Mouse (Mus musculus): Measurements from ENCODE around the gene Disp1.

DNA sequence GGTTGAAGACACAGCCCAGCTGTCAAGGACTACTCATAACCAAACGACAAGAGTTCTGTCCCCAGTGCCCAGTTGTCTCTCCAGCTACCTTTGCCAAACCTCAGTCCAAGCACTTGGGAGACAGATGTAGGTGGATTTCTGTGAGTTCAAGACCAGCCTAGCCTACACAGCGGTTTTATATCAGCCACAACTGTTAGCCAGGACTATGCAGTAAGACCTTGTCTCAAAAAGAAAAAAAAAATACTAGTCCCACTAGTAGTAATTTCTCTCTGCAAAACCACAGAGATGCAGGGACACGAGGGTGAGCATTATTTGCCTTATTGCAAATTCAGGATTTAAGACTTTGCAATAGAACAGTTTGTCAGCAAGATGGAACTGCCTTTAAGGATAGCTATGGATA lies 120.0 kb downstream of the Disp1 start:
- TF ChIP-seq CTCF (conservative IDR thresholded peaks at IDR 0.05 in 1 of 2, IDR thresholded peaks at IDR 0.05 in 1 of 2; ENCODE audit: low read depth in 2 of 2, low read length in 2 of 2) (no peak), EP300 (IDR thresholded peaks at IDR 0.05; ENCODE audit: low read length) (no peak), ZKSCAN1 (IDR thresholded peaks at IDR 0.05; ENCODE audit: borderline replicate concordance, low read depth, low read length) (no peak), POLR2A (IDR thresholded peaks at IDR 0.05; ENCODE audit: low read depth, low read length) (no peak), RCOR1 (conservative IDR thresholded peaks at IDR 0.05; ENCODE audit: low read depth, low read length) (no peak), POLR2AphosphoS2 (IDR thresholded peaks at IDR 0.05; ENCODE audit: low read depth, low read length) (no peak), ZC3H11A (IDR thresholded peaks at IDR 0.05; ENCODE audit: low read depth, low read length) (no peak)
